Mouse (Mus musculus) layer of hippocampus, postnatal 25 days (tissue): ENCODE results near the gene Man1a2. TPM values are rescaled to one million over a fixed set of nuclear protein-coding genes. Genes with fewer than 3 reads are reported as not detected.

ENCODE experiments used
- DNase-seq, 2 experiments: peaks; one replicate each; pipeline ENCODE4 v3.0.0; 2022; ENCODE audit warnings: mixed read lengths in 2 of 2, low spot score in 1 of 2; ENCODE audit errors: extremely low spot score in 1 of 2
- total RNA-seq, 2 experiments: library from RNA; stranded (reverse); gene quantifications; 2 replicates each; pipeline ENCODE4 v1.2.3; 2021

The Man1a2 gene
- 100 to 1,000 TPM; 122 to 141 TPM for total RNA-seq

GRCm38 (mm10) chr3:100685087-100685762 lies at the start of gene Man1a2:
Gene Man1a2 (minus strand): TSS chr3:100685503.
- peak; percentile 69 to 81 for DNase-seq

- no peak for DNase-seq
These were observed 49.3 kb upstream of the Man1a2 start for GRCm38 (mm10) chr3:100734482-100735154.

GRCm38 (mm10) chr3:100731896-100732295 lies 46.6 kb upstream of the Man1a2 start:
- no peak for DNase-seq

- no peak for DNase-seq
These were observed 46.0 kb upstream of the Man1a2 start for GRCm38 (mm10) chr3:100731347-100731746.

- no peak for DNase-seq
These were observed 42.9 kb upstream of the Man1a2 start for GRCm38 (mm10) chr3:100728008-100728712.

- no peak for DNase-seq
These were observed 40.8 kb upstream of the Man1a2 start for GRCm38 (mm10) chr3:100725960-100726674.

- no peak for DNase-seq
These were observed 35.5 kb upstream of the Man1a2 start for GRCm38 (mm10) chr3:100720786-100721300.

GRCm38 (mm10) chr3:100716241-100716640 lies 30.9 kb upstream of the Man1a2 start:
- no peak for DNase-seq

GRCm38 (mm10) chr3:100715367-100715766 lies 30.1 kb upstream of the Man1a2 start:
- DNase-seq: no peak

GRCm38 (mm10) chr3:100713142-100714005 lies 28.1 kb upstream of the Man1a2 start:
- DNase-seq: no peak

- no peak for DNase-seq
These were observed 26.8 kb upstream of the Man1a2 start for GRCm38 (mm10) chr3:100712140-100712539.

- no peak for DNase-seq
These were observed 26.2 kb upstream of the Man1a2 start for GRCm38 (mm10) chr3:100711486-100711885.

- no peak for DNase-seq
These were observed 21.8 kb upstream of the Man1a2 start for GRCm38 (mm10) chr3:100707117-100707516.

GRCm38 (mm10) chr3:100705128-100705667 lies 19.9 kb upstream of the Man1a2 start:
- no peak for DNase-seq

GRCm38 (mm10) chr3:100703847-100704644 lies 18.7 kb upstream of the Man1a2 start:
- DNase-seq: no peak

- DNase-seq: no peak
These were observed 17.9 kb upstream of the Man1a2 start for GRCm38 (mm10) chr3:100702875-100703846.

- DNase-seq: no peak
These were observed 3.4 kb upstream of the Man1a2 start for GRCm38 (mm10) chr3:100688747-100689146.
